Comparison of ENCODE assay signal across 10 mouse cellular contexts in genomic region chr11:101602491-101602890, GRCm38 (mm10). TPM values are rescaled to one million over a fixed set of nuclear protein-coding genes. Genes with fewer than 3 reads are reported as not detected.
DNase-seq lines count a peak whose midpoint lies in the region; ATAC-seq lines count a peak whose summit lies in the region.
"Had no signal": no experiment of that assay in that cellular context is flagged by ENCODE, and none has a peak within 500 bp of the region (broad histone marks: within the 10 kb centered on the region; RNA-seq: fewer than 3 reads in every experiment).

No protein-coding gene starts in this region.

- WGBS in embryonic facial prominence, embryonic 11.5 days, result 11% methylated on average over 3 of the region's 3 CpGs

- no peak overlapping the region for H3K27ac ChIP-seq in embryonic facial prominence, embryonic 11.5 days (replicated peaks; ENCODE audit: low read depth, low read length)

- H3K36me3 ChIP-seq in embryonic facial prominence, embryonic 11.5 days (replicated peaks; ENCODE audit: control insufficient read depth, insufficient read depth, low read depth, low read length), result no peaks in the 10 kb centered on the region

- no peaks in the 10 kb centered on the region for H3K4me1 ChIP-seq in embryonic facial prominence, embryonic 11.5 days (ENCODE audit: control insufficient read depth, insufficient read depth, low read length)

- no peak overlapping the region for H3K4me2 ChIP-seq in embryonic facial prominence, embryonic 11.5 days (ENCODE audit: low read depth, low read length)

- ATAC-seq in embryonic facial prominence, embryonic 11.5 days (replicated peaks; ENCODE audit: insufficient number of reproducible peaks, low FRiP score, low TSS enrichment, low read depth), result no peak

- no peaks in the 10 kb centered on the region for H3K9me3 ChIP-seq in embryonic facial prominence, embryonic 11.5 days (replicated peaks; ENCODE audit: control insufficient read depth, low read length)

- H3K9ac ChIP-seq in embryonic facial prominence, embryonic 11.5 days (replicated peaks; ENCODE audit: low read length), result no peak overlapping the region

- DNase-seq in layer of hippocampus, postnatal 10 days (ENCODE audit: low spot score in 2 of 2), result peak; percentile 33 to 38
- DNase-seq in layer of hippocampus, adult 8-10 months (ENCODE audit: low spot score in 2 of 2), result no peak
- peak; percentile 20 for DNase-seq in T-cell, adult 2 months (ENCODE audit: low spot score)
- DNase-seq in embryonic facial prominence, embryonic 11.5 days (ENCODE audit: low spot score), result peak; percentile 94
- peak; percentile 21 to 59 for DNase-seq in lung, adult 18-20 months
- DNase-seq in testis, postnatal 14 days (ENCODE audit: low spot score), result peak; percentile 53
- DNase-seq in left cerebral cortex, postnatal 14 days (ENCODE audit: low spot score in 2 of 2), result no peak
- DNase-seq in frontal cortex, postnatal 14 days (ENCODE audit: low spot score in 2 of 2), result no peak

- intact Hi-C loops in left cerebral cortex, postnatal 14 days (cut with DNase I), result no loop called here

- no peaks in the 10 kb centered on the region for H3K27me3 ChIP-seq in embryonic facial prominence, embryonic 11.5 days (ENCODE audit: control insufficient read depth, insufficient read depth, low read length)

- H3K4me3 ChIP-seq in embryonic facial prominence, embryonic 11.5 days (ENCODE audit: low read depth, low read length), result no peak overlapping the region

RNA-seq across cellular contexts. Expression of gene Gm11634, which starts 3.4 kb away (rescaled TPM):
- total RNA-seq in layer of hippocampus, postnatal 10 days (2021), result not detected
- total RNA-seq in layer of hippocampus, adult 8-10 months (2022), result not detected
- polyA plus RNA-seq in embryonic facial prominence, embryonic 11.5 days (2014; fragmentation: Nextera tagmentation; extraction: Ambion mirVana), result not detected in 2 replicates
- not detected for total RNA-seq in left cerebral cortex, postnatal 14 days (2021)
- total RNA-seq: gastrocnemius, postnatal 36 days; neutrophil, adult 5-6 weeks had no signal

RNA-seq across cellular contexts. Expression of gene Tmem106a, which starts 20.4 kb away (rescaled TPM):
- total RNA-seq in layer of hippocampus, postnatal 10 days (2021), result 1 to 10 TPM; 2.7 to 3.6 TPM
- 1 to 10 TPM; 1.6 to 4.4 (median 3.3) TPM for total RNA-seq in layer of hippocampus, adult 8-10 months (2022)
- 2.0 and 2.4 TPM in 2 replicates for polyA plus RNA-seq in embryonic facial prominence, embryonic 11.5 days (2014; fragmentation: Nextera tagmentation; extraction: Ambion mirVana)
- 1 to 10 TPM; 1.3 to 2.0 TPM for total RNA-seq in left cerebral cortex, postnatal 14 days (2021)

RNA-seq across cellular contexts. Expression of gene Rdm1, which starts 24.5 kb away (rescaled TPM):
- 1 to 10 TPM; 4.2 to 7.7 TPM for total RNA-seq in layer of hippocampus, postnatal 10 days (2021)
- 10 to 100 TPM in 3 of 4 experiments, 1 to 10 TPM in 1; 9.3 to 16.1 (median 11.0) TPM for total RNA-seq in layer of hippocampus, adult 8-10 months (2022)
- polyA plus RNA-seq in embryonic facial prominence, embryonic 11.5 days (2014; fragmentation: Nextera tagmentation; extraction: Ambion mirVana), result 37.3 and 43.0 TPM in 2 replicates
- 1 to 10 TPM; 4.3 to 4.9 TPM for total RNA-seq in left cerebral cortex, postnatal 14 days (2021)

RNA-seq across cellular contexts. Expression of gene Nbr1, which starts 50.5 kb away (rescaled TPM):
- total RNA-seq in layer of hippocampus, postnatal 10 days (2021), result 100 to 1,000 TPM; 161 to 165 TPM
- 100 to 1,000 TPM; 125 to 154 (median 137) TPM for total RNA-seq in layer of hippocampus, adult 8-10 months (2022)
- polyA plus RNA-seq in embryonic facial prominence, embryonic 11.5 days (2014; fragmentation: Nextera tagmentation; extraction: Ambion mirVana), result 69.2 and 74.1 TPM in 2 replicates
- total RNA-seq in left cerebral cortex, postnatal 14 days (2021), result 100 to 1,000 TPM; 115 to 116 TPM

RNA-seq across cellular contexts. Expression of gene Brca1, which starts 50.7 kb away (rescaled TPM):
- 1 to 10 TPM; 2.7 to 3.3 TPM for total RNA-seq in layer of hippocampus, postnatal 10 days (2021)
- total RNA-seq in layer of hippocampus, adult 8-10 months (2022), result 1 to 10 TPM in 3 of 4 experiments, under 1 TPM in 1; 0.83 to 2.0 (median 1.4) TPM
- polyA plus RNA-seq in embryonic facial prominence, embryonic 11.5 days (2014; fragmentation: Nextera tagmentation; extraction: Ambion mirVana), result 21.4 and 24.7 TPM in 2 replicates
- total RNA-seq in left cerebral cortex, postnatal 14 days (2021), result 1 to 10 TPM; 1.4 to 2.0 TPM

Comparison
In these comparisons a context has a peak if more than half of its experiments do, and no peak if none do; other contexts are left out.
1. DNase-seq: peak in layer of hippocampus, postnatal 10 days (2 of 2), T-cell, adult 2 months (single experiment), embryonic facial prominence, embryonic 11.5 days (single experiment), lung, adult 18-20 months (2 of 2) and testis, postnatal 14 days (single experiment); none in layer of hippocampus, adult 8-10 months (0 of 2), left cerebral cortex, postnatal 14 days (0 of 2) and frontal cortex, postnatal 14 days (0 of 2).